In genomic region chr5:36807106-36807505, GRCm38 (mm10) we compare ENCODE assay signal across 31 mouse cellular contexts. TPM values are rescaled to one million over a fixed set of nuclear protein-coding genes. Genes with fewer than 3 reads are reported as not detected.
DNase-seq lines count a peak whose midpoint lies in the region; ATAC-seq and TF ChIP-seq lines count a peak whose summit lies in the region.
"Had no signal": no experiment of that assay in that cellular context is flagged by ENCODE, and none has a peak within 500 bp of the region (broad histone marks: within the 10 kb centered on the region; RNA-seq: fewer than 3 reads in every experiment).

No protein-coding gene starts in this region.

- ATAC-seq in kidney, postnatal 0 days (replicated peaks; ENCODE audit: low FRiP score, low read depth): no peak
- ATAC-seq in heart, postnatal 0 days (ENCODE audit: insufficient read depth, low read depth): peak; percentile 18; the same call in 1 of the 2 replicates
- no peak for ATAC-seq in hindbrain, embryonic 11.5 days (ENCODE audit: low FRiP score)
- ATAC-seq: forebrain, postnatal 0 days; hindbrain, postnatal 0 days; intestine, embryonic 16.5 days; Patski had no signal

- TF ChIP-seq POLR2A in ES-Bruce4 (IDR thresholded peaks at IDR 0.05; ENCODE audit: insufficient read depth, low read length): no peak

- no peak overlapping the region for H3K4me3 ChIP-seq in kidney, postnatal 0 days (replicated peaks; ENCODE audit: low read depth, low read length)
- H3K4me3 ChIP-seq in ES-Bruce4 (ENCODE audit: low read depth, low read length): no peak overlapping the region
- no peak overlapping the region for H3K4me3 ChIP-seq in heart, postnatal 0 days (ENCODE audit: low read depth, low read length)
- H3K4me3 ChIP-seq in hindbrain, embryonic 11.5 days (ENCODE audit: low read depth, low read length): no peak overlapping the region
- H3K4me3 ChIP-seq: embryonic facial prominence, embryonic 10.5 days; embryonic facial prominence, embryonic 15.5 days; forebrain, embryonic 12.5 days; hindbrain, embryonic 12.5 days; limb, embryonic 10.5 days; limb, embryonic 15.5 days; liver, embryonic 13.5 days; stomach, embryonic 15.5 days had no signal

- H3K36me3 ChIP-seq in kidney, postnatal 0 days (ENCODE audit: insufficient read depth, low read length): no peaks in the 10 kb centered on the region
- H3K36me3 ChIP-seq in ES-Bruce4 (ENCODE audit: control insufficient read depth, insufficient read depth, low read length, poor library complexity, severe bottlenecking): no peaks in the 10 kb centered on the region
- H3K36me3 ChIP-seq in heart, postnatal 0 days (replicated peaks; ENCODE audit: control insufficient read depth, insufficient read depth, low read length): no peaks in the 10 kb centered on the region; the same call in 1 of the 2 replicates
- H3K36me3 ChIP-seq in hindbrain, embryonic 11.5 days (ENCODE audit: control insufficient read depth, insufficient read depth, low read length): no peaks in the 10 kb centered on the region
- H3K36me3 ChIP-seq: embryonic facial prominence, embryonic 10.5 days; embryonic facial prominence, embryonic 15.5 days; forebrain, embryonic 12.5 days; hindbrain, embryonic 12.5 days; limb, embryonic 10.5 days; limb, embryonic 15.5 days; stomach, embryonic 15.5 days had no signal

- no peak overlapping the region for H3K4me2 ChIP-seq in kidney, postnatal 0 days (ENCODE audit: low read length)
- no peak overlapping the region for H3K4me2 ChIP-seq in heart, postnatal 0 days (ENCODE audit: low read depth, low read length)
- H3K4me2 ChIP-seq in hindbrain, embryonic 11.5 days (replicated peaks; ENCODE audit: low read depth, low read length): no peak overlapping the region
- H3K4me2 ChIP-seq: embryonic facial prominence, embryonic 15.5 days; forebrain, embryonic 12.5 days; hindbrain, embryonic 12.5 days; limb, embryonic 15.5 days; liver, embryonic 13.5 days; stomach, embryonic 15.5 days had no signal

- no peak overlapping the region for H3K9ac ChIP-seq in kidney, postnatal 0 days (ENCODE audit: low read depth, low read length)
- no peak overlapping the region for H3K9ac ChIP-seq in ES-Bruce4 (ENCODE audit: low read depth, poor library complexity, severe bottlenecking)
- H3K9ac ChIP-seq in heart, postnatal 0 days (replicated peaks; ENCODE audit: low read depth, low read length): 0 out of 2 replicates have a peak overlapping the region, but pooled peaks have one; percentile 30
- H3K9ac ChIP-seq in hindbrain, embryonic 11.5 days (ENCODE audit: low read depth, low read length): no peak overlapping the region
- H3K9ac ChIP-seq: embryonic facial prominence, embryonic 15.5 days; forebrain, embryonic 12.5 days; forebrain, postnatal 0 days; hindbrain, embryonic 12.5 days; limb, embryonic 15.5 days; liver, embryonic 13.5 days; stomach, embryonic 15.5 days had no signal

- intact Hi-C loops in heart, postnatal 25 days (cut with DNase I): no loop called here

- no peaks in the 10 kb centered on the region for H3K4me1 ChIP-seq in kidney, postnatal 0 days (replicated peaks; ENCODE audit: insufficient read depth, low read length)
- peaks cover 5% of the 10 kb centered on the region for H3K4me1 ChIP-seq in ES-Bruce4 (ENCODE audit: control insufficient read depth, insufficient read depth, low read length)
- H3K4me1 ChIP-seq in heart, postnatal 0 days (ENCODE audit: control insufficient read depth, insufficient read depth): peaks cover 4% of the 10 kb centered on the region; the same call in 1 of the 2 replicates
- no peaks in the 10 kb centered on the region for H3K4me1 ChIP-seq in hindbrain, embryonic 11.5 days (replicated peaks; ENCODE audit: control insufficient read depth, insufficient read depth, low read length)
- H3K4me1 ChIP-seq: embryonic facial prominence, embryonic 15.5 days; forebrain, embryonic 12.5 days; hindbrain, embryonic 12.5 days; limb, embryonic 10.5 days; limb, embryonic 15.5 days; liver, embryonic 13.5 days; stomach, embryonic 15.5 days had no signal

- no peaks in the 10 kb centered on the region for H3K9me3 ChIP-seq in kidney, postnatal 0 days (replicated peaks; ENCODE audit: low read length)
- no peaks in the 10 kb centered on the region for H3K9me3 ChIP-seq in ES-Bruce4 (replicated peaks; ENCODE audit: control insufficient read depth, insufficient read depth, low read length, poor library complexity, severe bottlenecking)
- no peaks in the 10 kb centered on the region for H3K9me3 ChIP-seq in heart, postnatal 0 days (replicated peaks; ENCODE audit: control insufficient read depth, low read length)
- no peaks in the 10 kb centered on the region for H3K9me3 ChIP-seq in hindbrain, embryonic 11.5 days (ENCODE audit: control insufficient read depth, low read length)
- H3K9me3 ChIP-seq: embryonic facial prominence, embryonic 10.5 days; embryonic facial prominence, embryonic 15.5 days; forebrain, embryonic 12.5 days; hindbrain, embryonic 12.5 days; limb, embryonic 10.5 days; limb, embryonic 15.5 days; liver, embryonic 13.5 days; stomach, embryonic 15.5 days had no signal

- DNase-seq in heart, adult 18-20 months: peak; percentile 32 to 49
- DNase-seq in heart, postnatal 25 days (ENCODE audit: low spot score): no peak
- DNase-seq in kidney, postnatal 0 days (ENCODE audit: low spot score): no peak
- no peak for DNase-seq in kidney, adult 8-10 months
- no peak for DNase-seq in heart, postnatal 0 days (ENCODE audit: low spot score)
- DNase-seq in adrenal gland, postnatal 14 days: no peak
- no peak for DNase-seq in hindbrain, embryonic 11.5 days (ENCODE audit: low spot score)
- DNase-seq: adrenal gland, postnatal 36 days; cerebellum, adult 8-10 months; cerebellum, postnatal 25 days; forebrain, postnatal 0 days; gastrocnemius, postnatal 14 days; kidney, postnatal 4 days; layer of hippocampus, adult 9-11 months; liver, embryonic 13.5 days; lung, adult 18-20 months; lung, postnatal 10 days; midbrain, embryonic 14.5 days; right cerebral cortex, postnatal 25 days; thymus, postnatal 14 days had no signal

- H3K27ac ChIP-seq in kidney, postnatal 0 days: no peak overlapping the region
- H3K27ac ChIP-seq in ES-Bruce4 (ENCODE audit: insufficient read depth, low read length): no peak overlapping the region
- no peak overlapping the region for H3K27ac ChIP-seq in heart, postnatal 0 days (ENCODE audit: low read depth)
- no peak overlapping the region for H3K27ac ChIP-seq in hindbrain, embryonic 11.5 days (ENCODE audit: low read depth, low read length)
- H3K27ac ChIP-seq: embryonic facial prominence, embryonic 10.5 days; embryonic facial prominence, embryonic 15.5 days; forebrain, embryonic 12.5 days; hindbrain, embryonic 12.5 days; hindbrain, postnatal 0 days; limb, embryonic 10.5 days; limb, embryonic 15.5 days; liver, embryonic 13.5 days; stomach, embryonic 15.5 days had no signal

- WGBS in kidney, postnatal 0 days: 20% methylated on average over 5 of the region's 5 CpGs
- WGBS in heart, postnatal 0 days: 12% methylated on average over 5 of the region's 5 CpGs
- WGBS in hindbrain, embryonic 11.5 days: 28% methylated on average over 5 of the region's 5 CpGs

- H3K27me3 ChIP-seq in kidney, postnatal 0 days (ENCODE audit: insufficient read depth, low read length): no peaks in the 10 kb centered on the region
- no peaks in the 10 kb centered on the region for H3K27me3 ChIP-seq in ES-Bruce4 (ENCODE audit: control insufficient read depth, insufficient read depth, low read length, poor library complexity, severe bottlenecking)
- H3K27me3 ChIP-seq in heart, postnatal 0 days (ENCODE audit: control insufficient read depth, insufficient read depth, low read length): no peaks in the 10 kb centered on the region
- H3K27me3 ChIP-seq in hindbrain, embryonic 11.5 days (ENCODE audit: control insufficient read depth, insufficient read depth, low read length): no peaks in the 10 kb centered on the region
- H3K27me3 ChIP-seq: embryonic facial prominence, embryonic 15.5 days; forebrain, embryonic 12.5 days; hindbrain, embryonic 12.5 days; limb, embryonic 15.5 days; Patski; stomach, embryonic 15.5 days had no signal

- TF ChIP-seq EP300 in ES-Bruce4 (IDR thresholded peaks at IDR 0.05; ENCODE audit: insufficient read depth, low read depth, low read length): no peak
- TF ChIP-seq EP300 in heart, postnatal 0 days (IDR thresholded peaks at IDR 0.05; ENCODE audit: low read depth): no peak

- TF ChIP-seq CTCF in kidney, postnatal 0 days (IDR thresholded peaks at IDR 0.05; ENCODE audit: low read depth): peak; percentile 27; the same call in 1 of the 2 replicates
- TF ChIP-seq CTCF in ES-Bruce4 (IDR thresholded peaks at IDR 0.05; ENCODE audit: low read depth, low read length): peak; percentile 4
- 0 out of 2 replicates have a peak, but pooled peaks have one; percentile 8 for TF ChIP-seq CTCF in heart, postnatal 0 days (IDR thresholded peaks at IDR 0.05; ENCODE audit: low read depth)

RNA-seq across cellular contexts. Expression of gene Mrfap1, which starts 10.5 kb away (rescaled TPM):
- 100 to 1,000 TPM; 282 to 304 TPM for total RNA-seq in heart, adult 18-20 months (2021)
- 100 to 1,000 TPM; 276 to 303 TPM for total RNA-seq in heart, postnatal 25 days (2021)
- polyA plus RNA-seq in kidney, postnatal 0 days (2015; fragmentation: Nextera tagmentation; extraction: Ambion mirVana): 513 and 542 TPM in 2 replicates
- 312 and 320 TPM in 2 replicates for polyA plus RNA-seq in ES-Bruce4 (2011; ENCODE audit: insufficient read depth, insufficient read length, low read depth, missing spikeins)
- total RNA-seq in heart, postnatal 0 days (2014; rRNA removed; ENCODE audit: low replicate concordance): 222 and 245 TPM in 2 replicates
- 247 and 260 TPM in 2 replicates for polyA plus RNA-seq in heart, postnatal 0 days (2015; fragmentation: Nextera tagmentation; extraction: Ambion mirVana)
- 550 and 571 TPM in 2 replicates for total RNA-seq in adrenal gland, postnatal 14 days (2021)
- 574 and 582 TPM in 2 replicates for polyA plus RNA-seq in hindbrain, embryonic 11.5 days (2014; fragmentation: Nextera tagmentation; extraction: Ambion mirVana)

RNA-seq across cellular contexts. Expression of gene Man2b2, which starts 23.3 kb away (rescaled TPM):
- 10 to 100 TPM; 24.6 to 27.4 TPM for total RNA-seq in heart, adult 18-20 months (2021)
- total RNA-seq in heart, postnatal 25 days (2021): 10 to 100 TPM; 14.3 to 14.6 TPM
- 16.5 and 17.6 TPM in 2 replicates for polyA plus RNA-seq in kidney, postnatal 0 days (2015; fragmentation: Nextera tagmentation; extraction: Ambion mirVana)
- 10.5 and 11.4 TPM in 2 replicates for polyA plus RNA-seq in ES-Bruce4 (2011; ENCODE audit: insufficient read depth, insufficient read length, low read depth, missing spikeins)
- total RNA-seq in heart, postnatal 0 days (2014; rRNA removed; ENCODE audit: low replicate concordance): 18.0 and 33.2 TPM in 2 replicates
- 10.0 and 11.0 TPM in 2 replicates for polyA plus RNA-seq in heart, postnatal 0 days (2015; fragmentation: Nextera tagmentation; extraction: Ambion mirVana)
- total RNA-seq in adrenal gland, postnatal 14 days (2021): 39.1 and 41.4 TPM in 2 replicates
- 10.4 and 12.2 TPM in 2 replicates for polyA plus RNA-seq in hindbrain, embryonic 11.5 days (2014; fragmentation: Nextera tagmentation; extraction: Ambion mirVana)

RNA-seq across cellular contexts. Expression of gene Bloc1s4, which starts 58.7 kb away (rescaled TPM):
- 10 to 100 TPM; 14.0 to 14.2 TPM for total RNA-seq in heart, adult 18-20 months (2021)
- 10 to 100 TPM; 12.9 to 13.0 TPM for total RNA-seq in heart, postnatal 25 days (2021)
- polyA plus RNA-seq in kidney, postnatal 0 days (2015; fragmentation: Nextera tagmentation; extraction: Ambion mirVana): 31.1 and 33.7 TPM in 2 replicates
- polyA plus RNA-seq in ES-Bruce4 (2011; ENCODE audit: insufficient read depth, insufficient read length, low read depth, missing spikeins): 8.6 and 9.7 TPM in 2 replicates
- total RNA-seq in heart, postnatal 0 days (2014; rRNA removed; ENCODE audit: low replicate concordance): 7.5 and 14.8 TPM in 2 replicates
- polyA plus RNA-seq in heart, postnatal 0 days (2015; fragmentation: Nextera tagmentation; extraction: Ambion mirVana): 18.4 and 18.5 TPM in 2 replicates
- total RNA-seq in adrenal gland, postnatal 14 days (2021): 23.7 and 27.2 TPM in 2 replicates
- polyA plus RNA-seq in hindbrain, embryonic 11.5 days (2014; fragmentation: Nextera tagmentation; extraction: Ambion mirVana): 21.0 and 24.4 TPM in 2 replicates

Comparison
In these comparisons a context has a peak if more than half of its experiments do, and no peak if none do; other contexts are left out.
1. DNase-seq: peak in heart, adult 18-20 months (2 of 2); none in heart, postnatal 25 days (single experiment), kidney, postnatal 0 days (single experiment), kidney, adult 8-10 months (0 of 2), heart, postnatal 0 days (single experiment), adrenal gland, postnatal 14 days (single experiment) and hindbrain, embryonic 11.5 days (single experiment).
2. Peak in every context shown above with its lines, with median percentiles within 50 percentile points of each other: CTCF ChIP-seq.